ENCODE assay signal across 9 mouse cellular contexts in genomic region chr19:35832992-35833391, GRCm38 (mm10).
DNase-seq lines count a peak whose midpoint lies in the region; ATAC-seq and TF ChIP-seq lines count a peak whose summit lies in the region.
"Had no signal": no experiment of that assay in that cellular context is flagged by ENCODE, and none has a peak within 500 bp of the region (broad histone marks: within the 10 kb centered on the region; RNA-seq: fewer than 3 reads in every experiment).

No protein-coding gene starts in this region.

- H3K79me2 ChIP-seq in CH12.LX (replicated peaks; ENCODE audit: control insufficient read depth, extremely low read depth, insufficient read depth, poor library complexity, severe bottlenecking), result no peaks in the 10 kb centered on the region

- H3K4me2 ChIP-seq in heart, embryonic 12.5 days, result no peak overlapping the region
- H3K4me2 ChIP-seq in CH12.LX (ENCODE audit: insufficient read depth, low read depth, poor library complexity, severe bottlenecking), result no peak overlapping the region
- H3K4me2 ChIP-seq: stomach, embryonic 15.5 days had no signal

- H3K9me3 ChIP-seq in heart, embryonic 12.5 days (replicated peaks), result 0 out of 2 replicates have a peak, but pooled peaks cover 5% of the 10 kb centered on the region
- H3K9me3 ChIP-seq in CH12.LX (replicated peaks; ENCODE audit: low read length), result no peaks in the 10 kb centered on the region
- H3K9me3 ChIP-seq: stomach, embryonic 15.5 days had no signal

- no peak for TF ChIP-seq EP300 in CH12.LX (IDR thresholded peaks at IDR 0.05; ENCODE audit: low read length)

- 0 out of 2 replicates have a peak, but pooled peaks have one; percentile 18 for ATAC-seq in heart, embryonic 12.5 days (ENCODE audit: insufficient number of reproducible peaks, low FRiP score)
- no peak for ATAC-seq in activated CD4-positive, CD25-positive, alpha-beta regulatory T cell, adult 4 months

- H3K36me3 ChIP-seq in heart, embryonic 12.5 days, result no peaks in the 10 kb centered on the region
- no peaks in the 10 kb centered on the region for H3K36me3 ChIP-seq in CH12.LX (replicated peaks in 1 of 2; ENCODE audit: control insufficient read depth in 1 of 2, insufficient read depth in 1 of 2, low read length in 1 of 2)
- H3K36me3 ChIP-seq: stomach, embryonic 15.5 days had no signal

- H3K4me1 ChIP-seq in heart, embryonic 12.5 days (replicated peaks), result no peaks in the 10 kb centered on the region
- no peaks in the 10 kb centered on the region for H3K4me1 ChIP-seq in CH12.LX (ENCODE audit: control insufficient read depth in 1 of 2, insufficient read depth in 2 of 2)
- H3K4me1 ChIP-seq: stomach, embryonic 15.5 days had no signal

- dilution Hi-C loops in CH12.LX (cut with MboI; ENCODE audit: extremely low pct_ligation_motif_present, extremely low pct_unique_long_range_greater_than_20kb, low sequenced_read_pairs), result no loop called here

- TF ChIP-seq CTCF in CH12.LX (conservative IDR thresholded peaks at IDR 0.05 in 1 of 2, IDR thresholded peaks at IDR 0.05 in 1 of 2; ENCODE audit: low read depth in 2 of 2, low read length in 2 of 2), result peak in 1 of 2 experiments; percentile 44; a peak in 2 of 4 replicates

- in situ Hi-C loops in CH12.LX (cut with MboI; ENCODE audit: low pct_ligation_motif_present, low pct_unique_long_range_greater_than_20kb, low sequenced_read_pairs), result no loop called here

- TF ChIP-seq POLR2A in CH12.LX (IDR thresholded peaks at IDR 0.05; ENCODE audit: low read depth, low read length), result no peak

- no peak overlapping the region for H3K4me3 ChIP-seq in heart, embryonic 12.5 days
- H3K4me3 ChIP-seq in CH12.LX (replicated peaks in 1 of 3; ENCODE audit: low read depth in 2 of 3, low read length in 2 of 3, poor library complexity in 1 of 3), result no peak overlapping the region
- H3K4me3 ChIP-seq: stomach, embryonic 15.5 days had no signal

- DNase-seq in heart, adult 8-10 months (ENCODE audit: low spot score), result no peak
- peak; percentile 38 for DNase-seq in CH12.LX (ENCODE audit: extremely low read depth)
- peak; percentile 68 for DNase-seq in embryo, embryonic 10.5 days (ENCODE audit: low spot score)
- peak; percentile 67 to 70 for DNase-seq in kidney, postnatal 4 days
- no peak for DNase-seq in layer of hippocampus, postnatal 25 days (ENCODE audit: extremely low spot score in 1 of 2, low spot score in 1 of 2)
- no peak for DNase-seq in ovary, postnatal 10 days (ENCODE audit: low spot score)

- WGBS in heart, embryonic 12.5 days, result 10% methylated on average over 4 of the region's 4 CpGs

- TF ChIP-seq RAD21 in CH12.LX (IDR thresholded peaks at IDR 0.05; ENCODE audit: low read depth, low read length), result peak; percentile 36

- no peak overlapping the region for H3K9ac ChIP-seq in heart, embryonic 12.5 days
- no peak overlapping the region for H3K9ac ChIP-seq in CH12.LX (ENCODE audit: insufficient read depth, low read depth)
- H3K9ac ChIP-seq: stomach, embryonic 15.5 days had no signal

- no peak overlapping the region for H3K27ac ChIP-seq in heart, embryonic 12.5 days (ENCODE audit: poor library complexity, severe bottlenecking)
- no peak overlapping the region for H3K27ac ChIP-seq in CH12.LX (ENCODE audit: insufficient read depth, low read depth)
- H3K27ac ChIP-seq: stomach, embryonic 15.5 days had no signal

- no peaks in the 10 kb centered on the region for H3K27me3 ChIP-seq in heart, embryonic 12.5 days (replicated peaks)
- H3K27me3 ChIP-seq in CH12.LX (replicated peaks), result no peaks in the 10 kb centered on the region
- H3K27me3 ChIP-seq: stomach, embryonic 15.5 days had no signal

TF ChIP-seq in CH12.LX, 34 proteins besides CTCF, POLR2A, EP300 and RAD21:
- TF ChIP-seq NRF1 (IDR thresholded peaks at IDR 0.05; ENCODE audit: low read depth, low read length) (no peak), USF2 (conservative IDR thresholded peaks at IDR 0.05; ENCODE audit: low read depth, low read length) (no peak), IRF4 (IDR thresholded peaks at IDR 0.05; ENCODE audit: low read depth, low read length) (0 out of 2 replicates have a peak, but pooled peaks have one; percentile 28), TCF12 (IDR thresholded peaks at IDR 0.05; ENCODE audit: low read depth, low read length) (no peak), SMC3 (IDR thresholded peaks at IDR 0.05; ENCODE audit: low read depth, low read length) (peak; percentile 16; the same call in 1 of the 2 replicates), ZMIZ1 (IDR thresholded peaks at IDR 0.05; ENCODE audit: low read depth, low read length) (no peak), UBTF (IDR thresholded peaks at IDR 0.05; ENCODE audit: low read depth, low read length) (no peak), NELFE (IDR thresholded peaks at IDR 0.05; ENCODE audit: low read depth, low read length) (no peak), MYC (IDR thresholded peaks at IDR 0.05; ENCODE audit: low read depth, low read length) (0 out of 2 replicates have a peak, but pooled peaks have one; percentile 41), CHD1 (IDR thresholded peaks at IDR 0.05; ENCODE audit: low read depth, low read length) (no peak), MAFK (IDR thresholded peaks at IDR 0.05; ENCODE audit: insufficient replicate concordance, low read length) (no peak), MXI1 (IDR thresholded peaks at IDR 0.05; ENCODE audit: low read depth, low read length) (peak; percentile 73; the same call in 1 of the 2 replicates)
TF ChIP-seq in CH12.LX: peak in this region for 4.

Comparison
In these comparisons a context has a peak if more than half of its experiments do, and no peak if none do; other contexts are left out.
1. DNase-seq: peak in CH12.LX (single experiment), embryo, embryonic 10.5 days (single experiment) and kidney, postnatal 4 days (2 of 2); none in heart, adult 8-10 months (single experiment), layer of hippocampus, postnatal 25 days (0 of 2) and ovary, postnatal 10 days (single experiment).